Mouse (Mus musculus): ENCODE results near the gene Rad18. TPM values are rescaled to one million over a fixed set of nuclear protein-coding genes. Genes with fewer than 3 reads are reported as not detected.

The Rad18 gene
- polyA plus RNA-seq, 1 experiment from 2014 or later = 24.1 TPM

- no peak for TF ChIP-seq CTCF (IDR thresholded peaks at IDR 0.05; ENCODE audit: low read depth)
- H3K4me3 ChIP-seq (replicated peaks; ENCODE audit: low read depth, low read length) = no peak overlapping the region
- no peak for DNase-seq (ENCODE audit: low spot score)
- WGBS = 70% methylated on average over 1 of the region's 1 CpGs
- ATAC-seq (replicated peaks; ENCODE audit: low FRiP score, low read depth) = no peak
- H3K36me3 ChIP-seq (ENCODE audit: insufficient read depth, low read length) = no peaks in the 10 kb centered on the region
- no peak overlapping the region for H3K9ac ChIP-seq (ENCODE audit: low read depth, low read length)
- H3K4me1 ChIP-seq (replicated peaks; ENCODE audit: insufficient read depth, low read length) = no peaks in the 10 kb centered on the region
- no peaks in the 10 kb centered on the region for H3K27me3 ChIP-seq (ENCODE audit: insufficient read depth, low read length)
- H3K9me3 ChIP-seq (replicated peaks; ENCODE audit: low read length) = no peaks in the 10 kb centered on the region
- no peak overlapping the region for H3K4me2 ChIP-seq (ENCODE audit: low read length)
- H3K27ac ChIP-seq = no peak overlapping the region
These were observed 108.6 kb downstream of the Rad18 start for GRCm38 (mm10) chr6:112587912-112588311.

GRCm38 (mm10) chr6:112586999-112587398 is 109.5 kb downstream of the Rad18 start:
- ATAC-seq (replicated peaks; ENCODE audit: low FRiP score, low read depth) = no peak

DNA sequence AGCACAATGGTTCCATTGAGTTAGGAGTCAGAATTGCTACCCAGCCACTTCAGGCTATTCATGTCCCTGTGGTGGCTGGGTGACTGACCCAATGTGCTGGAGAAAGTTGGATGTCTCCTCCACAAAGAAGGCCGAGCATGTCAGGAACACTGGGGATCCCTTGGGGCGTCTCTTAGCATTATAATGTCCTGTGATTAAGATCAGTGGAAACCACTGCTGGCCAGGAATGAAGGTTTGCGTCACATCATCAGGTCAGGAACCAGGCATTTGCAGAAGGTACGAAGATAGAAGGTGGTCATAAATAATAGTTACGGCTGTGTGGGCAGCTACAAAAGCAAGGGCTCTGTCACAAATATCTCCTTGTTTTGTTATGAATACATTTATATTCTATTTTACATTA is 111.5 kb downstream of the Rad18 start:
- no peak for DNase-seq (ENCODE audit: low spot score)
- H3K27me3 ChIP-seq (ENCODE audit: insufficient read depth, low read length) = no peaks in the 10 kb centered on the region
- no peak overlapping the region for H3K27ac ChIP-seq
- H3K9me3 ChIP-seq (replicated peaks; ENCODE audit: low read length) = no peaks in the 10 kb centered on the region
- TF ChIP-seq CTCF (IDR thresholded peaks at IDR 0.05; ENCODE audit: low read depth) = no peak
- H3K4me2 ChIP-seq (ENCODE audit: low read length) = no peak overlapping the region
- 64% methylated on average over 5 of the region's 5 CpGs for WGBS
- ATAC-seq (replicated peaks; ENCODE audit: low FRiP score, low read depth) = no peak
- no peaks in the 10 kb centered on the region for H3K36me3 ChIP-seq (ENCODE audit: insufficient read depth, low read length)
- H3K4me3 ChIP-seq (replicated peaks; ENCODE audit: low read depth, low read length) = no peak overlapping the region
- H3K4me1 ChIP-seq (replicated peaks; ENCODE audit: insufficient read depth, low read length) = no peaks in the 10 kb centered on the region
- no peak overlapping the region for H3K9ac ChIP-seq (ENCODE audit: low read depth, low read length)

More at GRCm38 (mm10) chr6:112586999-112587398, 109.5 kb downstream of the Rad18 start:
- 77% methylated on average over 4 of the region's 4 CpGs for WGBS
- no peak for DNase-seq (ENCODE audit: low spot score)
- Histone ChIP-seq H3K27me3 (ENCODE audit: insufficient read depth, low read length) (no peaks in the 10 kb centered on the region), H3K27ac (no peak overlapping the region), H3K36me3 (ENCODE audit: insufficient read depth, low read length) (no peaks in the 10 kb centered on the region), H3K4me2 (ENCODE audit: low read length) (no peak overlapping the region), H3K4me1 (replicated peaks; ENCODE audit: insufficient read depth, low read length) (no peaks in the 10 kb centered on the region), H3K9ac (ENCODE audit: low read depth, low read length) (no peak overlapping the region), H3K9me3 (replicated peaks; ENCODE audit: low read length) (no peaks in the 10 kb centered on the region), H3K4me3 (replicated peaks; ENCODE audit: low read depth, low read length) (no peak overlapping the region)
- TF ChIP-seq CTCF (IDR thresholded peaks at IDR 0.05; ENCODE audit: low read depth) = no peak

DNA sequence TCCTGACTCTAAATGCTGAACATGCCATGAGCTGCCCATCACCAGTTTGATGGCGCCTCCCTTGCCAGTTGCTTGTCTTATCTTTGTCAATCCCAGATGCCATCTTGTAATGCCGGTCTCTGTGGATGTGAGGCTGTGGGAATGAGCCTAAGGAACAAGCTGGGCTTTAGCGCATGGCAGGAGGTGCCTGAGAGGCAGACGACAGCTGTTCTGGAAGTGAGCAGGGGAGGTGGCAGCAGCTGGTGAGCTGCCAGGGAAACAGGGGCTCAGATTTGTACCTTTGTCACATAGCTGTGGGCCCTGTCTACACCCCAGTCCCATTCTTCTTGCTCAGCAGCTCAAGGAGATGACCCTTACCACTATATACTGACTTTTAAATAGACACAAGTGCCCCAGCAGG is 114.5 kb downstream of the Rad18 start:
- no peak overlapping the region for H3K9ac ChIP-seq (ENCODE audit: low read depth, low read length)
- no peak for ATAC-seq (replicated peaks; ENCODE audit: low FRiP score, low read depth)
- H3K4me2 ChIP-seq (ENCODE audit: low read length) = no peak overlapping the region
- no peak overlapping the region for H3K4me3 ChIP-seq (replicated peaks; ENCODE audit: low read depth, low read length)
- TF ChIP-seq CTCF (IDR thresholded peaks at IDR 0.05; ENCODE audit: low read depth) = no peak
- H3K27ac ChIP-seq = no peak overlapping the region
- H3K4me1 ChIP-seq (replicated peaks; ENCODE audit: insufficient read depth, low read length) = no peaks in the 10 kb centered on the region
- no peak for DNase-seq (ENCODE audit: low spot score)
- no peaks in the 10 kb centered on the region for H3K27me3 ChIP-seq (ENCODE audit: insufficient read depth, low read length)
- H3K9me3 ChIP-seq (replicated peaks; ENCODE audit: low read length) = no peaks in the 10 kb centered on the region
- no peaks in the 10 kb centered on the region for H3K36me3 ChIP-seq (ENCODE audit: insufficient read depth, low read length)
- WGBS = 73% methylated on average over 4 of the region's 4 CpGs

- no peak overlapping the region for H3K27ac ChIP-seq
- WGBS = 62% methylated on average over 5 of the region's 5 CpGs
- no peak overlapping the region for H3K4me3 ChIP-seq (replicated peaks; ENCODE audit: low read depth, low read length)
- H3K36me3 ChIP-seq (ENCODE audit: insufficient read depth, low read length) = no peaks in the 10 kb centered on the region
- no peak overlapping the region for H3K4me2 ChIP-seq (ENCODE audit: low read length)
- no peak for DNase-seq (ENCODE audit: low spot score)
- no peaks in the 10 kb centered on the region for H3K9me3 ChIP-seq (replicated peaks; ENCODE audit: low read length)
- no peaks in the 10 kb centered on the region for H3K27me3 ChIP-seq (ENCODE audit: insufficient read depth, low read length)
- H3K4me1 ChIP-seq (replicated peaks; ENCODE audit: insufficient read depth, low read length) = no peaks in the 10 kb centered on the region
- no peak for TF ChIP-seq CTCF (IDR thresholded peaks at IDR 0.05; ENCODE audit: low read depth)
- ATAC-seq (replicated peaks; ENCODE audit: low FRiP score, low read depth) = no peak
- no peak overlapping the region for H3K9ac ChIP-seq (ENCODE audit: low read depth, low read length)
These were observed 119.3 kb downstream of the Rad18 start for GRCm38 (mm10) chr6:112577198-112577597.

DNA sequence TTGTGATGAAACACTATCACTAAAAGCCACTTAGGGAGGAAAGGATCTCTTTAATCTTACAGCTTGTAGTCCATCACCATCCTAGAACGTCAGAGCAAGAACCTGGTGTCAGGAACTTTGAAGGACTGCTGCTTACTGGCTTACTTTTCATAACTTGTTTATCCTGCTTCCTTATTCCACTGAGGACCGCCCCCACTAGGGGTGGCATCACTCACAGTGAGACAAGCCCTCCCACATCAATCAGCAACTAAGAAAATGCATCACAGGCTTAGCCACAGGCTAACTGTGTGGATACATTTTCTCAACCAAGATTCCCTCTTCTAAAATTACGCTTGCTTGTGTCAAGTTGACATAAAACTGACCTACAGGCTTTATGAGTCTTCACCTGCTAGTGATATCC is 121.9 kb downstream of the Rad18 start:
- ATAC-seq (replicated peaks; ENCODE audit: low FRiP score, low read depth) (no peak), DNase-seq (ENCODE audit: low spot score) (no peak)
- no peaks in the 10 kb centered on the region for H3K27me3 ChIP-seq (ENCODE audit: insufficient read depth, low read length)
- no peak overlapping the region for H3K4me2 ChIP-seq (ENCODE audit: low read length)
- no peaks in the 10 kb centered on the region for H3K4me1 ChIP-seq (replicated peaks; ENCODE audit: insufficient read depth, low read length)
- H3K9ac ChIP-seq (ENCODE audit: low read depth, low read length) = no peak overlapping the region
- no peak overlapping the region for H3K27ac ChIP-seq
- no peaks in the 10 kb centered on the region for H3K36me3 ChIP-seq (ENCODE audit: insufficient read depth, low read length)
- TF ChIP-seq CTCF (IDR thresholded peaks at IDR 0.05; ENCODE audit: low read depth) = no peak
- 58% methylated on average over 3 of the region's 3 CpGs for WGBS
- no peaks in the 10 kb centered on the region for H3K9me3 ChIP-seq (replicated peaks; ENCODE audit: low read length)
- no peak overlapping the region for H3K4me3 ChIP-seq (replicated peaks; ENCODE audit: low read depth, low read length)

DNA sequence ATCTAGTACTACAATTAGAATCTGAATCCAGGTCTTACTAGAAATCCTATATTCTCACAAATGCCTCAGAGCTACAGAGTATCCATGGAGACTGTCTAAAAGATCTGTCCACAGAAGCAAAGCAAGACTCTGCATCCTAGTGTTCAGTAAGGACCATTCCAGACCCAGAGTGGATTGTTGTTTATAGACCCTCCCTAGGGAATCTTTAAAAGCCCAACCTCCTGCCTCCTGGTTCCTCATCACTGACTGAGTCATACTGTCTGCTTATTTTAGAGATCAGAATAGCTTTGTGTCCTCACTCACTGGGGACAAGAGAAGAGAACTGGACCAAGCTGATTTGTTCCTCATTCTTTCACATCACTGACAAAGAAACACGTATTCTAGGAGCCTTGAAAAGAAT is 126.1 kb downstream of the Rad18 start:
- no peak overlapping the region for H3K4me3 ChIP-seq (replicated peaks; ENCODE audit: low read depth, low read length)
- DNase-seq (ENCODE audit: low spot score) (peak; percentile 63), ATAC-seq (replicated peaks; ENCODE audit: low FRiP score, low read depth) (0 out of 2 replicates have a peak, but pooled peaks have one; percentile 33)

More for the DNA sequence above, 126.1 kb downstream of the Rad18 start:
- Histone ChIP-seq H3K4me2 (ENCODE audit: low read length) (no peak overlapping the region), H3K36me3 (ENCODE audit: insufficient read depth, low read length) (no peaks in the 10 kb centered on the region), H3K4me1 (replicated peaks; ENCODE audit: insufficient read depth, low read length) (no peaks in the 10 kb centered on the region), H3K9ac (ENCODE audit: low read depth, low read length) (no peak overlapping the region), H3K27ac (no peak overlapping the region), H3K9me3 (replicated peaks; ENCODE audit: low read length) (no peaks in the 10 kb centered on the region), H3K27me3 (ENCODE audit: insufficient read depth, low read length) (no peaks in the 10 kb centered on the region)
- no peak for TF ChIP-seq CTCF (IDR thresholded peaks at IDR 0.05; ENCODE audit: low read depth)
- 49% methylated on average over 1 of the region's 1 CpGs for WGBS

Other genes starting within 250 kb of the Rad18 start
- 2.0 and 2.6 TPM in 2 replicates for gene Cav3, start 237.2 kb downstream of the Rad18 start, polyA plus RNA-seq (2015; fragmentation: Nextera tagmentation; extraction: Ambion mirVana)
- gene Oxtr, start 206.7 kb downstream of the Rad18 start, polyA plus RNA-seq (2015; fragmentation: Nextera tagmentation; extraction: Ambion mirVana) = 4.1 and 4.6 TPM in 2 replicates

Data from kidney, postnatal 0 days (tissue).